Mouse (Mus musculus): ENCODE data around the gene Olfr736. TPM values are rescaled to one million over a fixed set of nuclear protein-coding genes. Genes with fewer than 3 reads are reported as not detected.

Gene Olfr736
- not detected in 2 replicates for polyA plus RNA-seq (2014; fragmentation: Nextera tagmentation; extraction: Ambion mirVana)

- no peak for ATAC-seq (ENCODE audit: insufficient number of reproducible peaks, insufficient read depth, low FRiP score, low read depth)
- WGBS = 77% methylated on average over 2 of the region's 2 CpGs
- Histone ChIP-seq H3K4me2 (ENCODE audit: low read length) (no peak within 1 kb of the TSS), H3K27ac (replicated peaks in 1 of 2; ENCODE audit: control insufficient read depth in 1 of 2, insufficient read depth in 1 of 2, low read depth in 2 of 2, low read length in 2 of 2) (no peak within 1 kb of the TSS), H3K9ac (ENCODE audit: low read length) (no peak within 1 kb of the TSS), H3K9me3 (ENCODE audit: control insufficient read depth, low read length) (no peaks in the 10 kb centered on the region), H3K4me1 (ENCODE audit: control insufficient read depth in 2 of 2, insufficient read depth in 2 of 2, low read length in 2 of 2) (no peaks in the 10 kb centered on the region), H3K36me3 (ENCODE audit: control insufficient read depth, insufficient read depth, low read length) (no peaks in the 10 kb centered on the region), H3K27me3 (ENCODE audit: control insufficient read depth, insufficient read depth, low read length) (no peaks in the 10 kb centered on the region), H3K4me3 (ENCODE audit: control insufficient read depth in 1 of 2, insufficient read depth in 1 of 2, low read depth in 1 of 2, low read length in 2 of 2) (no peak within 1 kb of the TSS)
Measured at GRCm38 (mm10) chr14:50380863-50381262, at the start of gene Olfr736. Olfr736 (plus strand) TSS chr14:50381163.

- no peak within 1 kb of the TSS for H3K4me3 ChIP-seq (ENCODE audit: control insufficient read depth in 1 of 2, insufficient read depth in 1 of 2, low read depth in 1 of 2, low read length in 2 of 2)
- no peak for ATAC-seq (ENCODE audit: insufficient number of reproducible peaks, insufficient read depth, low FRiP score, low read depth)
- no peaks in the 10 kb centered on the region for H3K9me3 ChIP-seq (ENCODE audit: control insufficient read depth, low read length)
- H3K27me3 ChIP-seq (ENCODE audit: control insufficient read depth, insufficient read depth, low read length) = no peaks in the 10 kb centered on the region
- H3K27ac ChIP-seq (replicated peaks in 1 of 2; ENCODE audit: control insufficient read depth in 1 of 2, insufficient read depth in 1 of 2, low read depth in 2 of 2, low read length in 2 of 2) = no peak within 1 kb of the TSS
- no peaks in the 10 kb centered on the region for H3K4me1 ChIP-seq (ENCODE audit: control insufficient read depth in 2 of 2, insufficient read depth in 2 of 2, low read length in 2 of 2)
- no peak within 1 kb of the TSS for H3K4me2 ChIP-seq (ENCODE audit: low read length)
- H3K9ac ChIP-seq (ENCODE audit: low read length) = no peak within 1 kb of the TSS
- no peaks in the 10 kb centered on the region for H3K36me3 ChIP-seq (ENCODE audit: control insufficient read depth, insufficient read depth, low read length)
- 79% methylated on average over 2 of the region's 2 CpGs for WGBS
Measured at GRCm38 (mm10) chr14:50348796-50349195, 32.2 kb upstream of the Olfr736 start, which contains the start of gene Olfr735. Olfr735 (minus strand) TSS chr14:50348872.

- no peak overlapping the region for H3K9ac ChIP-seq (ENCODE audit: low read length)
- H3K4me2 ChIP-seq (ENCODE audit: low read length) = no peak overlapping the region
- no peaks in the 10 kb centered on the region for H3K36me3 ChIP-seq (ENCODE audit: control insufficient read depth, insufficient read depth, low read length)
- no peak for ATAC-seq (ENCODE audit: insufficient number of reproducible peaks, insufficient read depth, low FRiP score, low read depth)
- 31% methylated on average over 3 of the region's 3 CpGs for WGBS
- no peak overlapping the region for H3K4me3 ChIP-seq (ENCODE audit: control insufficient read depth in 1 of 2, insufficient read depth in 1 of 2, low read depth in 1 of 2, low read length in 2 of 2)
- H3K27me3 ChIP-seq (ENCODE audit: control insufficient read depth, insufficient read depth, low read length) = no peaks in the 10 kb centered on the region
- H3K27ac ChIP-seq (replicated peaks in 1 of 2; ENCODE audit: control insufficient read depth in 1 of 2, insufficient read depth in 1 of 2, low read depth in 2 of 2, low read length in 2 of 2) = no peak overlapping the region
- no peaks in the 10 kb centered on the region for H3K9me3 ChIP-seq (ENCODE audit: control insufficient read depth, low read length)
- no peaks in the 10 kb centered on the region for H3K4me1 ChIP-seq (ENCODE audit: control insufficient read depth in 2 of 2, insufficient read depth in 2 of 2, low read length in 2 of 2)
Measured at GRCm38 (mm10) chr14:50352438-50352837, 28.5 kb upstream of the Olfr736 start.

GRCm38 (mm10) chr14:50356725-50357124 is 24.2 kb upstream of the Olfr736 start:
- Histone ChIP-seq H3K4me1 (ENCODE audit: control insufficient read depth in 2 of 2, insufficient read depth in 2 of 2, low read length in 2 of 2) (no peaks in the 10 kb centered on the region), H3K9ac (ENCODE audit: low read length) (no peak overlapping the region), H3K27ac (replicated peaks in 1 of 2; ENCODE audit: control insufficient read depth in 1 of 2, insufficient read depth in 1 of 2, low read depth in 2 of 2, low read length in 2 of 2) (no peak overlapping the region), H3K36me3 (ENCODE audit: control insufficient read depth, insufficient read depth, low read length) (no peaks in the 10 kb centered on the region), H3K27me3 (ENCODE audit: control insufficient read depth, insufficient read depth, low read length) (no peaks in the 10 kb centered on the region), H3K9me3 (ENCODE audit: control insufficient read depth, low read length) (no peaks in the 10 kb centered on the region), H3K4me2 (ENCODE audit: low read length) (no peak overlapping the region), H3K4me3 (ENCODE audit: control insufficient read depth in 1 of 2, insufficient read depth in 1 of 2, low read depth in 1 of 2, low read length in 2 of 2) (no peak overlapping the region)
- WGBS = 72% methylated on average over 2 of the region's 2 CpGs
- ATAC-seq (ENCODE audit: insufficient number of reproducible peaks, insufficient read depth, low FRiP score, low read depth) = no peak

- H3K27ac ChIP-seq (replicated peaks in 1 of 2; ENCODE audit: control insufficient read depth in 1 of 2, insufficient read depth in 1 of 2, low read depth in 2 of 2, low read length in 2 of 2) = no peak within 1 kb of the TSS
- H3K4me3 ChIP-seq (ENCODE audit: control insufficient read depth in 1 of 2, insufficient read depth in 1 of 2, low read depth in 1 of 2, low read length in 2 of 2) = no peak within 1 kb of the TSS
- 84% methylated on average over 2 of the region's 2 CpGs for WGBS
- H3K4me1 ChIP-seq (ENCODE audit: control insufficient read depth in 2 of 2, insufficient read depth in 2 of 2, low read length in 2 of 2) = no peaks in the 10 kb centered on the region
- no peak for ATAC-seq (ENCODE audit: insufficient number of reproducible peaks, insufficient read depth, low FRiP score, low read depth)
- H3K36me3 ChIP-seq (ENCODE audit: control insufficient read depth, insufficient read depth, low read length) = no peaks in the 10 kb centered on the region
- no peaks in the 10 kb centered on the region for H3K9me3 ChIP-seq (ENCODE audit: control insufficient read depth, low read length)
- H3K27me3 ChIP-seq (ENCODE audit: control insufficient read depth, insufficient read depth, low read length) = no peaks in the 10 kb centered on the region
- H3K9ac ChIP-seq (ENCODE audit: low read length) = no peak within 1 kb of the TSS
- no peak within 1 kb of the TSS for H3K4me2 ChIP-seq (ENCODE audit: low read length)
Measured at GRCm38 (mm10) chr14:50357593-50357992, 23.4 kb upstream of the Olfr736 start, which contains the start of gene Tlr11. Tlr11 (plus strand) TSS chr14:50357914.

- Histone ChIP-seq H3K4me1 (ENCODE audit: control insufficient read depth in 2 of 2, insufficient read depth in 2 of 2, low read length in 2 of 2) (no peaks in the 10 kb centered on the region), H3K9ac (ENCODE audit: low read length) (no peak overlapping the region), H3K9me3 (ENCODE audit: control insufficient read depth, low read length) (no peaks in the 10 kb centered on the region), H3K27me3 (ENCODE audit: control insufficient read depth, insufficient read depth, low read length) (no peaks in the 10 kb centered on the region), H3K4me2 (ENCODE audit: low read length) (no peak overlapping the region), H3K4me3 (ENCODE audit: control insufficient read depth in 1 of 2, insufficient read depth in 1 of 2, low read depth in 1 of 2, low read length in 2 of 2) (no peak overlapping the region), H3K27ac (replicated peaks in 1 of 2; ENCODE audit: control insufficient read depth in 1 of 2, insufficient read depth in 1 of 2, low read depth in 2 of 2, low read length in 2 of 2) (no peak overlapping the region), H3K36me3 (ENCODE audit: control insufficient read depth, insufficient read depth, low read length) (no peaks in the 10 kb centered on the region)
- no peak for ATAC-seq (ENCODE audit: insufficient number of reproducible peaks, insufficient read depth, low FRiP score, low read depth)
- WGBS = 74% methylated on average over 3 of the region's 3 CpGs
Measured at GRCm38 (mm10) chr14:50360480-50360879, 20.5 kb upstream of the Olfr736 start.

- H3K9ac ChIP-seq (ENCODE audit: low read length) = no peak overlapping the region
- H3K27ac ChIP-seq (replicated peaks in 1 of 2; ENCODE audit: control insufficient read depth in 1 of 2, insufficient read depth in 1 of 2, low read depth in 2 of 2, low read length in 2 of 2) = no peak overlapping the region
- no peaks in the 10 kb centered on the region for H3K36me3 ChIP-seq (ENCODE audit: control insufficient read depth, insufficient read depth, low read length)
- no peak overlapping the region for H3K4me2 ChIP-seq (ENCODE audit: low read length)
- H3K27me3 ChIP-seq (ENCODE audit: control insufficient read depth, insufficient read depth, low read length) = no peaks in the 10 kb centered on the region
- H3K4me3 ChIP-seq (ENCODE audit: control insufficient read depth in 1 of 2, insufficient read depth in 1 of 2, low read depth in 1 of 2, low read length in 2 of 2) = no peak overlapping the region
- no peaks in the 10 kb centered on the region for H3K4me1 ChIP-seq (ENCODE audit: control insufficient read depth in 2 of 2, insufficient read depth in 2 of 2, low read length in 2 of 2)
- ATAC-seq (ENCODE audit: insufficient number of reproducible peaks, insufficient read depth, low FRiP score, low read depth) = no peak
- H3K9me3 ChIP-seq (ENCODE audit: control insufficient read depth, low read length) = no peaks in the 10 kb centered on the region
- WGBS = 85% methylated on average over 2 of the region's 2 CpGs
Measured at GRCm38 (mm10) chr14:50363561-50363960, 17.4 kb upstream of the Olfr736 start.

GRCm38 (mm10) chr14:50407268-50407667 is 26.3 kb downstream of the Olfr736 start, which contains the start of gene Olfr738:
Olfr738 (plus strand) TSS chr14:50407568.
- Histone ChIP-seq H3K9me3 (ENCODE audit: control insufficient read depth, low read length) (no peaks in the 10 kb centered on the region), H3K27me3 (ENCODE audit: control insufficient read depth, insufficient read depth, low read length) (no peaks in the 10 kb centered on the region), H3K27ac (replicated peaks in 1 of 2; ENCODE audit: control insufficient read depth in 1 of 2, insufficient read depth in 1 of 2, low read depth in 2 of 2, low read length in 2 of 2) (no peak within 1 kb of the TSS), H3K4me3 (ENCODE audit: control insufficient read depth in 1 of 2, insufficient read depth in 1 of 2, low read depth in 1 of 2, low read length in 2 of 2) (no peak within 1 kb of the TSS), H3K4me1 (ENCODE audit: control insufficient read depth in 2 of 2, insufficient read depth in 2 of 2, low read length in 2 of 2) (no peaks in the 10 kb centered on the region), H3K36me3 (ENCODE audit: control insufficient read depth, insufficient read depth, low read length) (no peaks in the 10 kb centered on the region), H3K4me2 (ENCODE audit: low read length) (no peak within 1 kb of the TSS), H3K9ac (ENCODE audit: low read length) (no peak within 1 kb of the TSS)
- ATAC-seq (ENCODE audit: insufficient number of reproducible peaks, insufficient read depth, low FRiP score, low read depth) = no peak
- 63% methylated on average over 1 of the region's 1 CpGs for WGBS
